Mouse (Mus musculus): ENCODE measurements around the gene Gatad2a.
A peak's percentile ranks its signal among the peaks of the same experiment; 100 is the strongest.

Gatad2a gene

DNA sequence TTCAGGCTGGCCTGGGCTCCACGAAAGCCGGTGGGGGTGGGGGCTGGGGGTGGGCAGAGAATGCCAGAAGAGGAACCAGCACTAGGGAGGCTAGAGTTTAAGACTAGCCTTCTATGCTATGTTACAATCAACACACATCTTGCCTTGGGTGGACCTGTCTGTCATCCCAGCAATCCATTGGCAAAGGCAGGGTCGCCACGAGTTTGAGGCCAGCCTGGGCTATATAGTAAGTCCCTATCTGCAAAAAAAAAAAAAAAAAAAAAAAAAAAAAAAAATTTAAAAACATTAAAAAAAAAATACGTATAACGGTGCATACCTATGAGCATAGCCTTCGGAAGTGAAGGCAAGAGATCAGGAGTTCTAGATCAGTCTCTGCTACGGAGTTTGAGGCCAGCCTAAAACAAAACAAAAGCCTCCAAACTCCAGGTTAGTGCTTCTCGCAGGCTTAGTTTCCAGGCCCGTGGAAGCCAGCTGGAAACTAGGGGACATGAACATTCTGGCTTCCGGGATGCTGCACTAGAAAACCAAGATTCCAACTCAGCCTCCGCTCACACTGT lies 95.2 kb downstream of the Gatad2a start:
- DNase-seq (ENCODE audit: low spot score): no peak

GRCm38 (mm10) chr8:69899876-69900275 lies 96.3 kb downstream of the Gatad2a start:
- no peak for DNase-seq (ENCODE audit: low spot score)

- no peak for DNase-seq (ENCODE audit: low spot score)
Measured at GRCm38 (mm10) chr8:69897857-69898256, 98.3 kb downstream of the Gatad2a start.

- no peak for DNase-seq (ENCODE audit: low spot score)
Measured at GRCm38 (mm10) chr8:69895772-69896451, 100.3 kb downstream of the Gatad2a start.

GRCm38 (mm10) chr8:69894836-69895332 lies 101.3 kb downstream of the Gatad2a start:
- no peak for DNase-seq (ENCODE audit: low spot score)

DNA sequence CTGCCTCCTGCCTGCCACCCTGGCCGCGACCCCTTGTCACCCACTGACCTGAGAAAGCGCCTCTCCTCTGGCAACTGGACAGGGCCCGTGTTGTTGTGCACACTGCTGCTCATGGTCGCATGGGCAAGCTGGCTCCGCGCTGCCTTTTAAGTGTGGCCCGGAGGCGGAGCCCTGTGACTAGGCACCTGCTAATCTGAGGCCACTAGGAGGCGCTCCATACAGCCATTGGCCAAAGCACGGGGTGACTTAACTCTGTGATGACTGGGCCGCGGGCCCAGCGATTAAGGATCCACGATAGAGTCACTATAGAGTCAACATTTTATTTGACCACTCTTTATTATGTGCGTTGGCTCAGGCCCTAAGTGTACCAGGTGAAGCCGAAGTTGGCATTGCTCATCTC lies 102.3 kb downstream of the Gatad2a start:
- peak; percentile 31 for DNase-seq (ENCODE audit: low spot score)

DNA sequence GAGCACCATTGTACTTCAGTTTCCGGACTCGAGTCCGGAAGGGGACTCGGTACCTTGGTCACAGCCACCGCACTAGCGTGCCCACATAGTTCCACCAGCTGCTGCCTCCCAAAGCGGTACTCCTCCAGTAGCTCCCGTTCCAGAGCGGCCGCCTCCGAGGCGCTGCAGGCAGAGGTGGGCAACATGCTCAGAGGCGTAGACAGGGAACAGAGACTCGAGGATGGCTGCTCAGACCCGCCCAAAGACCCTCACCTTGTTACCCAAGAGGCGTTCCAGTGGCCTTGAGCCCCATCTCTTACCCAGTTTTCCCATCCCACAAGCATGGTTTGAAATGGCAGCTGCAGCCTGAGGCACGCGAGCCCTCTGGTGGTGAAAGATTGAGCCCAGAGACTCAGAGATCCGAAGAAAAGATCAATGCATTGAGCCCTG lies 105.4 kb downstream of the Gatad2a start:
- no peak for DNase-seq (ENCODE audit: low spot score)

- DNase-seq (ENCODE audit: low spot score): no peak
Measured at GRCm38 (mm10) chr8:69888902-69889301, 107.3 kb downstream of the Gatad2a start.

DNA sequence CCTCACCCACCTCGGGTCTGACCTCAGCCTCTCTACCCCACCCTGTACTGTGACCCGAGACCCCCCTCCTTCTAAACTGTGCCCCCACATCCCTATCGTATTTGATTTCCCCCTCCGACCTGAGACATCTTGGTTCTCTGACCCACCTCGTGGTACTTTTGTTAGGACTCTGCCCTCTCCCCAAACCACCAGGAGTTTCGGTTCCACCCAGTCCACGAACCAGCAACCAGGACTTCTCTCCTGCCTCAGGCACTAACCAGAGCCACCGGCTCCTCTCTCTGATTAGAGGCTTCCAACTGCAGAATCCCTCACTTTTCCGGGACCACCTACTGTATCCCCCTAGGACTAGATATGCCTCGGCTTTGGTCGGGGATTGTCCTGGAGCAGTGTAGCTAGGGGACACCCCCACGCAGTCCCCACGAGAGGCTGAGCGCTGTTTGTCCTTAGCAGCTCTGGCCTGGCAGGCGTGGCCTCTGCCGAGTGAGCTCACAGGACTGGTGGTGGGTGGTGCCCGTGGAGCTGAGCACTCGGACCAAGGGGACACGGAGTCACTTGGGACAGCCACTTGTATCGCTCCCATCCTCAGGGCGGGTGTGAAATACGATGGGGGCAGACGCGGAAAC lies 107.8 kb downstream of the Gatad2a start:
- no peak for DNase-seq (ENCODE audit: low spot score)

- peak; percentile 21 for DNase-seq (ENCODE audit: low spot score)
Measured at GRCm38 (mm10) chr8:69887289-69888243, 108.6 kb downstream of the Gatad2a start, which contains the start of gene Cilp2. TSS of gene Cilp2 (minus strand) at chr8:69887687.

- DNase-seq (ENCODE audit: low spot score): no peak
Measured at GRCm38 (mm10) chr8:69884141-69884540, 112.0 kb downstream of the Gatad2a start.

- no peak for DNase-seq (ENCODE audit: low spot score)
Measured at GRCm38 (mm10) chr8:69882833-69883600, 113.2 kb downstream of the Gatad2a start.

DNA sequence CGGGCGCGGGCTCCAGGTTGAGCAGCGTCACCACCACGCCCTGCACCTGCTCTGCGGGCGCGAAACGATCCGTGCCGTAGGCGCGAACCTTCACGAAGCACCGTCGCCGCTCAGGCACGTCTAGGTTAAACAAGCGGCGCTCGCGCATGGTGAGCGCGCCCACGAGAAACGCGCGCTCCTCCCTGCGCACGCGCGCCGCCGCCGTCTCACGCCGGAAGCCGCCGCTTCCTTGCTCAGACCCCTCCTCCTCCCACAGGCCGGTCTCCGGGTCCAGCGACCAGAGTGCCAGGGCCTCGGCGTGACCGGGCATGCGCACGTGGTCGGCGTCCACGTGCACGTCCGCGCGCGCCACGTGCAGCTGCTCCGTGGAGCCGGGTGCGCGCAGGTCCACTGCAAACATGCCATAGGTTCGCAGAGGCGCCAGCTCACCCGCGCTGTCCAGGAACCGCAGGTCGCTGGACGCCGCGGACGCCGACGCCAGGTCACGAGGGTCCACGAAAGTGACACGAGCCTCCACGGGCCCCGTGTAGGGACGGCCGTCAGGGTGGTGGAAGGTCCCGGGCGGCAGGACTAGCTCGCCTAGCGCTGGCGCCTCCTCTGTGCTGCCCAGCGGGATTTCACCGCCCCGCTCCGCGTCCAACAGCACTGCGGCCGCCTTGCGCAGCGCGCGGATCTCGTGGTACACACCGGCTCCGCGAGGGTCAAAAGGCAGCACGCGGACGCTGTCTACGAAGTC lies 114.0 kb downstream of the Gatad2a start:
- DNase-seq (ENCODE audit: low spot score): peak; percentile 48

GRCm38 (mm10) chr8:69881261-69881865 lies 114.8 kb downstream of the Gatad2a start:
- no peak for DNase-seq (ENCODE audit: low spot score)

DNA sequence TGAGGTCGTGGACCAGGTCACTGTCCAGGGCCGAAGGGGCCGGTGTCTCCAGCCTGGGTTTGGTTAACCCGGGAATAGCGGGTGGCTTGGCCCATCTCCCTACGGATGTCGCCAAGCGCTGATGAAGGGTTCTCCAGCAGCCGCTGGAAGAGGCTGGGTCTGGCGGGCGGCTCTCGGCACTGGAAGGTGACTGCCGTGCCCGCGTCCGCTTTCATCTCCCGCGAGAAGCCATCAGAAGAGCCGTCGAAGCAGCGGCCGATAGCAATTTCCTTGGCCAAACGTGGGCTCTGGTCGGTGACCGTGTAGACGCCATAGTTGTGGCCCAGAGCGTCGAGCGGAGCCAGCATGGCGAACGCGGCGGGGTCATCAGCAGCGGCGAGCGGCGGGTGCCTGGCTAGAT lies 115.3 kb downstream of the Gatad2a start:
- DNase-seq (ENCODE audit: low spot score): no peak

GRCm38 (mm10) chr8:69879678-69880077 lies 116.5 kb downstream of the Gatad2a start:
- DNase-seq (ENCODE audit: low spot score): no peak

DNA sequence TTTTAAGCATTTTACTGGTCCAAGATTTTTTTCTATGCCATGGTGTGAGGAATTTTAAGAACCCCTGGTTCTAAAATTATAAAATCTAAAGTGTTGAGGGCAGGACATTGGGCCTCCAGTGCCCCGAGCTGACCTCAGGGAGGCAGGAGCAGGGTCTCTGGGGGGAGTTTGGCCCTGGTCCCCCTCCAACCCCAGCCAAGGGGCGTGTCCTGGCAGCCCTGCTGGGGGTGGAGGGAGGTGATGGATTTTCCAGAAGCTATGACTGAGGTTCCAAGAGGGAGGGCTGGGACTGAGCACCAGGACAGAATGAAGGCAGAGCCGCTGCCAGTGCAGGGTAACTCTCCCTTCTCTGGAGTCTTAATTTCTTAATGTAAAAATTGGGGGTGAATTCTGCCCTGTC lies 118.2 kb downstream of the Gatad2a start:
- DNase-seq (ENCODE audit: low spot score): no peak

GRCm38 (mm10) chr8:69877396-69877795 lies 118.8 kb downstream of the Gatad2a start:
- no peak for DNase-seq (ENCODE audit: low spot score)

DNA sequence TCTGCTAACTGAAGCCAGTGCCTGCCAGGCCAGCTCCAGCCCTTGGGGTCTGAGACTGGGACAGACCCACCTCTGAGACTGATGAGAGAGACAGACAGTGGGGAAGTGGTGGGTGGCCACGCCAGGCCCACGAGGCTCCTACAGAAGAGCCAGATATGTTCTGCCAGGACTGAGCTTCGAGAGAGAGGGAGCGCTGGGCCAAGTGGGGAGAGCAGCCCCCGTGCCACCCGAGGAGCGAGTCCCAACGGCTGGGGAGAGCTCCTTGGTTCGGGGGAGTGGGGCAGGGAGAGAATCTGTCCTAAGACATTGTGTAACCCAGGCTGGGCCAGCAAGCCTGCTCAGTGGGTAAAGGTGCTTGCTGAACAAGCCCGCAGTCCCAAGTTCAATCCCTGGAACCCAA lies 119.2 kb downstream of the Gatad2a start:
- DNase-seq (ENCODE audit: low spot score): no peak

- no peak for DNase-seq (ENCODE audit: low spot score)
Measured at GRCm38 (mm10) chr8:69876097-69876496, 120.1 kb downstream of the Gatad2a start.
